Mouse (Mus musculus): ENCODE data around the gene A030003K21Rik.

- no peak for TF ChIP-seq GATA2 (IDR thresholded peaks at IDR 0.05; ENCODE audit: borderline replicate concordance, low read depth, low read length)
- no peak for TF ChIP-seq CTCF (IDR thresholded peaks at IDR 0.05; ENCODE audit: low read depth, low read length)
- TF ChIP-seq GATA1 (IDR thresholded peaks at IDR 0.05; ENCODE audit: borderline replicate concordance, low read length): no peak
- TF ChIP-seq TAL1 (conservative IDR thresholded peaks at IDR 0.05; ENCODE audit: low read depth, low read length): no peak
These were observed 30.7 kb upstream of the A030003K21Rik start for GRCm38 (mm10) chr1:82973901-82974300.

All from G1E (cell line).